Mouse (Mus musculus) cortical plate, adult 2 months (tissue): Measurements from ENCODE around the gene Fam184b.

ENCODE experiments used
- CTCF ChIP-seq: fragments of 200-500 bp; IDR thresholded peaks from 2 replicates; pipeline ENCODE4 v1.5.1; 2011; ENCODE audit warnings: mild to moderate bottlenecking, control low read depth, low read length; ENCODE audit not compliant: insufficient read depth; ENCODE audit errors: extremely low read depth
- POLR2A ChIP-seq: fragments of 200-500 bp; IDR thresholded peaks from 2 replicates; pipeline ENCODE4 v1.6.1; 2011; ENCODE audit warnings: mild to moderate bottlenecking, low read length, control low read depth; ENCODE audit not compliant: insufficient read depth; ENCODE audit errors: extremely low read depth

GRCm38 (mm10) chr5:45494093-45494755 is 145.2 kb downstream of the Fam184b start:
- TF ChIP-seq CTCF: no peak
- TF ChIP-seq POLR2A: no peak
